Mouse (Mus musculus): ENCODE results near the gene Acad10.
"Not testable (repeated sequence)": the region's sequence is repeated elsewhere in the genome, so short reads cannot be mapped to it uniquely, and the experiment has no call there.

Gene Acad10

DNA sequence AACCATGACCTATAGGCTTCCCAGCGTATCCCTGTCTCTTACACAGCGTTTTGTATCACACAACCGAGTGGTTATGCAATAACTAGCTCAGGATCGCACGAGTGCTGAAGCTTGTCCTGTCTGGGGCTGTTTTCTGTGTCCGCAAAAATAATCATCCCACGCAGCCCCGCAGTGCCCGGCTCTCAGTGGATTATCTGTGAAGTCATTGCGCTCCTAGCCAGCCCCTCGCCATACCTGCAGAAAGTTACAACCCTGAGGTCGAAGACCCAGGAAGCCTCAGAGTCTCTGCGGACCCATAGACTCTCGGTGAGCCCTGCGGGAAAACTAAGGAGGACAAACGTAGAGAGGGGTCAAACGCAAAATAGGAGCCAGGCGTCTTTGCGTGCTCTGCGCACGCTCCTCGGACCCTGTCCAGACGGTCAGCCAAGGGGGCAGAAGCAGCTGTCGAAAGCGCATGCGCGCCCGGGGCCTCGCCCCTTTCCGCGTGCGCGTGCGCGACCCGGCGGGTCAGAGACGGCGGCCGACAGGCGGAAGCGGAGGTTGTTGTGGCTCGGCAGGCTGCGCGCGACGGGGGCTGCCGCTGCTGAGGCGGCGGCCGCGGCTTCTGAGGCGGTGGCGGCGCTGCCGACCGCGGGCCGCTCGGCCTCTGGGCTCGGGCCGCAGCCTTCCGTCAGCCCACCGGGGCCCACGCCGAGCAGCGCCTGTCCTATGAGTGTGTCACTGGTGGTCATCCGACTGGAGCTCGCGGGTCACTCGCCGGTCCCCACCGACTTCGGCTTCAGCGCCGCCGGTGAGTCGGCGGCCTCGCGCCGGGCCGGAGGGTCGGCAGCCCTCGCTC is at the start of gene Acad10, which contains the start of gene Brap:
Acad10 (minus strand) TSS at position 456 of the 838 bp plus-strand sequence.
Brap (plus strand) TSS at position 505 of the 838 bp plus-strand sequence.
- in situ Hi-C loops (cut with MboI; ENCODE audit: unreplicated experiment in 2 of 2) = no loop called here

DNA sequence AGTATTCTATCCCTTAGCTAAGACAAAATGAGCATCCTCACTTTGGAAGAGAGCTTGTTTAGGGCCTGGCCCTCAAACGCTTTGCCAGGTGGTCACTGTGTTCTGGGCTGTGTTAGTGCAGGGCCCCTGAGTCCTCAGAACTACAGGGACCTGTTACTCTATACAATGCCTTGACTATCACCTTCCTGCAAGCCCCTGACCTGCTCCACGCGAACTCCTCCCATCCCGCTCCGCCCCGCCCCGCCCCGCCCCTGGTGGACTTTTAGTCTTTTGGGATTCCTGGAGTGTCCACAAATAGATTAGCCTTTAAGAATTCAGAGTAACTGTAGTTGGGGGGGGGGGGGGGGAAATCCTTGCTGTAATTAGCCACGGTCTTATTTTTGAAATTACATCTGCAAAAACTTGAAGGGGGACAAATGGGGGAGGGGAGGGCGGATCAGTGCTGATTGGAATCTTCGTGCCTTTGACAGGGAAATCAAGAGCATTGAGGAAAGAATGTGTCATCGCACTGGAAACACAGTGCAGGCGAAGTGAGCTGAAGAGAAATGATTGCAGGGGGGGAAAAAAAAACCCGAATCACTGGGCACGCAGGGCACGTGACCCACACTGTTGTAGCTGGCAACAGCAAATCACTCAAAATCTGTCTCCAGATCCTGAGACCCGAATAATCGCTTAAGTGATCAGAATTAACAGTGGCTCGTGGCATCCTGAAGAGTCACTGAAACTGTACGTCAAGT is 44.4 kb upstream of the Acad10 start:
- in situ Hi-C loops (cut with MboI; ENCODE audit: unreplicated experiment in 2 of 2) = no loop called here

DNA sequence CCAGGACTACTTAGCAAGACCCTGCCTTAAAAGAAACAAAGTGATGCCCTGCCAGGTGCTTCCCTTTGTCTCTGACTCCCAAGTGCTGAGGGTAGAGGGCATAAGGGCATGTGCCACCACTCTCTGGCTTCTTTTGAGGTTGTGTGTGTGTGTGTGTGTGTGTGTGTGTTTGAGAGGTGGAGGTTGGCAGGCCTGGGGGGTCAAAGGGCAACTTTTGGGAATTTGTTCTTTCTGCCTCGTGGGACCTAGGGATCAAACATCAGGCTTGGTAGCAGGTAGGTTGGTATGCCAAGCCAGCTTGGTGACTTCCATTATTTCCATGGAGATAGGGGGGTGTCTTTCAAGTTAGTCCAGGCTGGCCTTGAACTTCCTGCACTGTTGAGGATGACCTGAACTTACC is 43.0 kb upstream of the Acad10 start:
- in situ Hi-C loops (cut with MboI; ENCODE audit: unreplicated experiment in 2 of 2) = no loop called here

DNA sequence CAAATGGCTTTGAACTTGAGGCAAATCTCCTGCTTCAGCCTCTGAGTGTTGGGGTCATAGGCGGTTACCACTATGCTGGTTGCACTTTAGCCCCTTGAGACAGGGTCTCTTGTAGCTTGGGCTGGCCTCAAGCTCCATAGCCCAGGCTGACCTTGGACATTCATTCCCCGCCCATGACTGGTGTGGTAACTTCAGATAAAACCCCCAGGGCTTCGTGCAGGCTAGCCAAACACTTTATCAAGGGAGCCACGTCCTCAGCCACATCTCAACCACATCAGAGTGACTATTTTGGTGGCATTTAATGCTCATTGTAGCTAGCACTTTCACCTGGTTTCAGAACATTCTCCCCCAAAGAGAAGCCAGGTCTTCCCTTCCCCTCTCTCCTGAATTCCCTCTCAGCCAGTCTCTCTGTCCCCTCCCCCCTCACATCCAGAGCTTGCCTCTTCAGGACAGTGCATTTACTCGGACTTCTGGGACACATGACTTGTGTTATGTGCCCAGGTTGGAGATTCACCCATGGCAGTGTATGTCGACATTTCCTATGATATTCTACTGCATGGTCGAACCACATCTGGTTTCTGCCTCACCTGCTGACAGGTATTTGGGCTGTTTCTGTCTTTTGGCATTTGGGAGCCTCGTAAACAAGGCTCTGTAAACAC is 40.9 kb upstream of the Acad10 start:
- in situ Hi-C loops (cut with MboI; ENCODE audit: unreplicated experiment in 2 of 2) = no loop called here

DNA sequence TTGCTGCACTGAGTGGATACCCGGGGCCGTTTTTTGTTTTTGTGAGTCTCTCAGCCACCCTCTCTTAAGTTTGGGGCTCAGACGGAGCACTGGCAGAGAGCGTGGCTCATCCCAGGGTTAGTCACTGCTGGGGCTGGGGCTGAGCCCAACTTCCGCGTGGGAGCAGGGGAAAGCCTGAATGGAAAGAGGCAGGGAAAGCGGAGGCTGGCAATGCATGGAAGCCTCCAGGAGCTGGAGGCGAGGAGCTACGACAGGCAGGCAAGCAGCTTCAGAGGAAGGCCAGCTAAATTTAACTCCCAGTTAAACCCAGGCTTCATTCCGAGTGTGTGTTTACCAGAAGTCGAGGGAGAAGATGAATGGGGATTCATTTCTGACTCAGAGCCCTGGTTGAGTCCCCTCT is 40.2 kb upstream of the Acad10 start:
- in situ Hi-C loops (cut with MboI; ENCODE audit: unreplicated experiment in 2 of 2) = no loop called here

DNA sequence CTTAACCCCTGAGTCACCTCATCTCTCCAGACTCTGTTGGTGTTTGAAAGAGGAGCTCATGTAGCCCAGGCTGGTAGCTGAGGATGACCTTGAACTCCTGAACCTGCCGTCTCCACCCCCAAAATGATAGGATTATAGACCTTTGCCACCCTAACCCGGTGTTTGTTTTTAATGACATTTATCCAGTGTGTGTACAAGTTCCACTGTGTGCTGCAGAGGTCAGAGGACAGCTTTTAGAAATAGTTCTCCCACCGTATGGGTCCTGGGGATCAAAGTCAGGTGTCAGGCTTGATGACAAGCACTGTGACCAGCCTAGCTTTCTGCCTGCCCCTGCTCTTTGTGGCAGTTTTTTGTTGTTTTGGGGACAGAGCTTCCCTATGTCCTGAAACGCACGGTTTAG is 39.6 kb upstream of the Acad10 start:
- in situ Hi-C loops (cut with MboI; ENCODE audit: unreplicated experiment in 2 of 2) = no loop called here

DNA sequence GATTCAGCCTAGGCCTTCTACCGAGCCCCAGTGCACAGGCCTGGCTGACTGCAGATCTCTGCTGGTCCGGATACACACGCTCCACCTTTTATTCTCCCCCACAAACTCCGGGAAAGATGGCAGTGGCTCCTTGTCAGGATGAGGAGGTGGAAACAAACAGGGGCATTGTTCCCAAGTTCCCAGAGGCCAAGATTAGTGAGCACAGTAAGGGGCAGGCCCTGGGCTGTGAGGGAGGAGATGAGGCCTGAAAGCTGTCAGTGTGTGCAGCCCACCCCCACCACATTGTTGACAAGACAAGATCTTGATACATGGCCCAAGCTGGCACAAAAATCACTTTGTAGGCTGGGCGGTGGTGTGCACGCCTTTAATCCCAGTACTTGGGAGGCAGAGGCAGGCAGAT is 36.4 kb upstream of the Acad10 start:
- in situ Hi-C loops (cut with MboI; ENCODE audit: unreplicated experiment in 2 of 2) = no loop called here

DNA sequence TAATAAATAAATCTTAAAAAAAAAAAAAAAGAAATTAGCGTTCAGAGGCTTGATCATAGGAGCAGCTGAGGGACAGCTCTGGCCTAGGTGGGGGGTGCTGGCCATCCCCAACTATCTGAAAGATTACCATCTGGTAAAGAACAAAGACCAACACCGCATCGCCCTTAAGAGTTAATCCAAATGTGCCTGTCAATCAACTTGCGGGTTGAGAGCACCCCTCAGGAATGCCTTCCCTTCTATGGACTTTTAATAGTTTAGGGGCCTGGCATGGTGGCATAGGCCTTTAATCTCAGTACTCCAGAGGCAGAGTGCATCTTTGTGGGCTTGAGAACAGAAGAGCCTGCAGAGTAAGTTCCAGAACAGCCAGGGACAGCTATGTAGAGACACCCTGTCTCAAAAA is 32.6 kb upstream of the Acad10 start:
- in situ Hi-C loops (cut with MboI; ENCODE audit: unreplicated experiment in 2 of 2) = no loop called here

DNA sequence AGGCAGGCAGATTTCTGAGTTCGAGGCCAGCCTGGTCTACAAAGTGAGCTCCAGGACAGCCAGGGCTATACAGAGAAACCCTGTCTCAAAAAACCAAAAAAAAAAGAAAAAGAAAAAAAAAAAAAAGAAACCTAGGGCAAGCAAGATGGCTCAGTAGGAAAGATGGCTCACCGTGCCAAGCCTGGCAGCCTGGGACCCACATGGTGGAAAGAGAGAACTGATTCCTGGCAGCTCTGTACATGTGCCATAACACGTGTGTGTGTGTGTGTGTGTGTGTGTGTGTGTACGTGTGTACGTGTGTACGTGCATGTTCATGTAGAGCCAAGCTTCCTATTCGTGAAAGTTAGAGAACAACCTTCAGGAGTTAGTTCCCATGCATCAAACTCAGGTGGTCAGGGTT is 31.1 kb upstream of the Acad10 start:
- in situ Hi-C loops (cut with MboI; ENCODE audit: unreplicated experiment in 2 of 2) = not testable (repeated sequence)

DNA sequence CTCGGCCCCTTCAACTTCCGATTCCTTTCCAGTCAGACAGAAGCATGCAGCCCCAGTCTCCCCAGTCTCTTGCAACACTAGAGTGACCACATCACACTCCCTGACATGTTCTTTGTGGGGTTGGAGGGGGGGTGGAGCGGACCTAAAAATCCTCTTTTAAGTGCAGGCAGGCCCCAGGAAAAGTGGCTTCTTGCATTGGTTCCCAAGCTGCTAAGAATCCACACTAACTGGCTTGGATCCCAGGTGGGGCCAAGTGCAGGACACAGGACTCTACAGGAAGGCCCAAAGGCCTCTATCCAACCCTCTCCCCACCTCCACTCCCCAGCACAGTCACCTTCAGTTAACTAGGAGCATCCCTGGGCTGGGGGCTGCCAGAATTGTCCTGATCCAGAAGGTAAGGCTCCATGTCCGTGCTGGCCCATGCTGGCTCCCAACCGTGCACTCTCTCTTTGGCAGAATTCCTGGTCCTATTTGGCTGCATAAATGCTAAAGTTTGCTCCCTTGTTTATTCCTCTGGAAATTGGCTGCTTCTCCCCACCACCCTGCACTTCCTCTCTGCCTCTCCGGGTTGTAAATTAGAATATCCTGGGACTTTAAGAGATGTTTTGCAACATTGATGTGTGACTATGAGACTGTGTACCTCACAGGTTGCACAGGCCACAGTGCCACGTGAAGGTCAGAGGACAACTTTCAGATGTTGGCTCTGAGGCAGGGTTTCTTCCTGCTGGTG is 30.3 kb upstream of the Acad10 start:
- in situ Hi-C loops (cut with MboI; ENCODE audit: unreplicated experiment in 2 of 2) = no loop called here

DNA sequence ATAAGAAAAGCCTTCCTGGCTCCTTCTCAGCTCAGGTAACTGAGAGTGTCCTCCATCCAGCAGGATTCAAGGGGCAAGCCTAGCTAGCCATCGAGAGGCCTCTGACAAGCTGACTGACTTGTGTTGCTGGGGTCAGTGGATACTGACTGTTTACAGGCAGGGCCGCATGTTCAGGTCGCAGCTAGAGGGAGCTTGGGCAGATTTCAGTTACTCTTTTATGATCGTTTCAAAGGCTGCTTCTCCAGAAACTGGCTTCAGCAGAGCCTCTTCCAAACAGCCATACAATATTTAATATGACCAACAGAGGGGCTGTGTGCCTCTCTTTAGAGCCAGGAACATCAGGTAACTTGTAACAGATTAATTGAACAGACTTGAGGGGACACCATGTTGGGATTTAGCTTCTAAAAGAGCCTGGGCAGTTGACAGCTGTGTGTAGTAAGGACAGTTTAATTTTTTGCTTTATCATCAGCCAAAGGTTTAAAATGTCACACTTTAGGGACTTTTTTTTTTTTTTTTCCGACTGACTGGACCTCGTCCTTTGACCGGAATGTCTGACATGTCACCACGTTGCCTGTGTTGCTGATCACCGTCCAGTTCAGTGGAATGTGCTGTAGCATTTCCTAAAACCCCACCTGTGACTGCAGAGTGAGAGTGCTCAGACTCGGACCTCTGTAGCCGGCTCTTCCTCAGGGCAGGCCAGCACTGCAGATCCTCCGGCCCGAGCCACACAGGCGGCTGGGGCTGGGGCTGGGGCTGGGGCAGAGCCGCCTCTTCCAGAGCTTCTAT is 26.0 kb upstream of the Acad10 start:
- in situ Hi-C loops (cut with MboI; ENCODE audit: unreplicated experiment in 2 of 2) = no loop called here

DNA sequence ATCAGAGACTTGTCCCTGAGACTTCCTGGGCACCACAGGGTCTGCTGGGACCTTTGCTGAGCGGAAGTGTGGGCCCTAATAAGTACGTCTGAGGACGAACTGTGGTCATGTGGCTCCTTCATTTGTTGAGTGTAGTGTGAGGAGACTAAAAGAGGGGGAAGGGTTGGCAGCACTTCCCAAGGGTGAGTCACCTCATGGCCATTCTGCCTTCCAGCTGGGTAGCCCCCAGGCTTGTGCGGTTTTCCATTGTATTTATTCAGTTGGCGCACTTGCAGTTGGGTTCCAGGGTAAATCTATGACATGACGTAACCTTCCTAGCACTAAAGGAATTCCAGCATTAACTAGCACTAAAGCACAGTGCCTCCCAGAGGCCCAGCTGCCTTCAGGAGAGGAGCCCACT is 25.2 kb upstream of the Acad10 start:
- in situ Hi-C loops (cut with MboI; ENCODE audit: unreplicated experiment in 2 of 2) = no loop called here

DNA sequence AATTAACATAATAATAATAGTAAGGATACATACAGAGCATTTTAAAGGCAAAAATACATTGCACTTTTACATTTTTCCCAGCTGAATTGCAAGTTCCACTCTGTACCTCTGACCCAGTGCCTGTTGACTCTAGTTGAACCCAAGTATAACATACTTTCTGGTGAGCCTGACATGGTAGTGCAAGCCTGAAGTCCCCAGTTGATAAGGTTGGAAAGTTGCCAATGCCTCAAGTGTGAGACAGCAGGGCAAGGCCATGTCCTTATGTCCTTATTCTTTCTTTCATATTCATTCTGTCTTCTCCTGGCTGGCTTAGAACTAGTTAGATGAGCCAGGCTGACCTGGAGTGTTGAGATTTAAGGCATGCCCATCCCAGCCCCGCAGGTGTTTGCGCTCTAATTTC is 21.9 kb upstream of the Acad10 start:
- in situ Hi-C loops (cut with MboI; ENCODE audit: unreplicated experiment in 2 of 2) = no loop called here

DNA sequence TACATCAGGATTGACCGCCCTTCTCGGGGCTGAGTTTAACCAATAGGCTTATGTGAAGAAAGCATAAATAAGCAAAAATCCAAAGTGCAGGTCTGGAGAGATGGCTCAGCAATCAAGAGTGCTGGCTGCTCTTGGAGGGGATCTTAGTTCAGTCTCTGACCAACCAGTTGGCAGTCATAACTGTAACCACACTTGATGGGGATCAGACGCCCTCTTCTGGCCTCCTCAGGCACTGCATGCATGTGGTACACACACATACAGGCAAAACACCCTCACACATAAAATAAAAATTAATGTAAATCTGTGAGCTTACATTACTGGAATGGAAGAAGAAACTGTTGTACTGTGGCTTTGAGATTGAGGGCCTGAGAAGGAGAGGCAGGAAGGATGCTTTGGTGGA is 10.1 kb upstream of the Acad10 start:
- in situ Hi-C loops (cut with MboI; ENCODE audit: unreplicated experiment in 2 of 2) = no loop called here

DNA sequence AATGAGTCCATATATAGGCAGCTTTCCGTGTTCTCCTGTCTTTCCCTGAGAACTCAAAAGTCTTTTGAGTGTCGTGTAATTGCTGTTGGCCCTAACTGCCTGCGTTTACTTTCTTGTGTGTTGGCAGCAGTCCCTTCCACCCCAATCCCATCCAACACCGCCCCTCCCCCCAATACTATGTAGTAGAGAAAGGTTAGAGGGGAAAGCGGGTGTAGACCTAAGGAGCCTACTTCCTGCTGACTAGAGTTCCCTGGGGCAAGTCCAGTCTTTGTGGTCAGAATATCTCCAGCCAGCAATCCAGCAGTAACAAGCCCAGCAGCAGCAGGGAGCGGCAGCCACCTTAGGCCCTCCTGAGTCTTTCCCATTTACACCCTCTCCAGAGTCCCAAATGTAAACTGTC is 8.1 kb upstream of the Acad10 start:
- in situ Hi-C loops (cut with MboI; ENCODE audit: unreplicated experiment in 2 of 2) = no loop called here

DNA sequence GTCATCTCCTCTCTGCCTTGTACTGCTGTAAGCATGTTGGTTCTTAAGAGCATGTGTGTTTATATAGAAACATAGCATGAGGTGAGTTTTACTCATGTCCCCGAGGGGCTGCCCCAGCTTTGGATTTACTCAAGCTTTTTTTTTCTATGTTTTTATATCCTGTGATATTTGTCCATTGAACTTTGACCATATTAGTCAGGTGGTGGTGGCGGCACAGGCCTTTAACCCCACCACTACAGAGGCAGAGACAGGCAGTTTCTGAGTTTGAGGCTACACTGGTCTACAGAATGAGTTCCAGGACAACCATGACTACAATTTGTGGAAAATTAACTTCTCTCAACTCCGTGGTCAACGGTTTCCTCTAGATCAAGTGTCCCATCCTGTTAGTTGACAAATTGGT is 6.8 kb upstream of the Acad10 start:
- in situ Hi-C loops (cut with MboI; ENCODE audit: unreplicated experiment in 2 of 2) = no loop called here

DNA sequence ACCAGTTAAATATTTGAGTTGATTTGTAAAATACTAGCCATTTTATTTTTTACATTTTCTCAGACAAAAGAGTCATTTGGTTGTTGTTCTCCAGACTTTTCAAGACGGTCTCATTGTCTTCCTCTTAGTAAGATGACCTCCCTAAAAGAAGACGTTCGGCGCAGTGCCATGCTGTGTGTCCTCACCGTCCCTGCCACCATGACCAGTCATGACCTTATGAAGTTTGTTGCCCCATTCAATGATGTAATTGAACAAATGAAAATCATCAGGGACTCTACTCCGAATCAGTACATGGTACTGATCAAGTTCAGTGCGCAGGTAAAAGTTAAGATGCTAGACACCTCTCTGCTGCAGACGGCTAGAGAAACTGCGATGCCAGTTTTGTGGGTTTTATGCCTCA is 4.7 kb upstream of the Acad10 start:
- in situ Hi-C loops (cut with MboI; ENCODE audit: unreplicated experiment in 2 of 2) = no loop called here

DNA sequence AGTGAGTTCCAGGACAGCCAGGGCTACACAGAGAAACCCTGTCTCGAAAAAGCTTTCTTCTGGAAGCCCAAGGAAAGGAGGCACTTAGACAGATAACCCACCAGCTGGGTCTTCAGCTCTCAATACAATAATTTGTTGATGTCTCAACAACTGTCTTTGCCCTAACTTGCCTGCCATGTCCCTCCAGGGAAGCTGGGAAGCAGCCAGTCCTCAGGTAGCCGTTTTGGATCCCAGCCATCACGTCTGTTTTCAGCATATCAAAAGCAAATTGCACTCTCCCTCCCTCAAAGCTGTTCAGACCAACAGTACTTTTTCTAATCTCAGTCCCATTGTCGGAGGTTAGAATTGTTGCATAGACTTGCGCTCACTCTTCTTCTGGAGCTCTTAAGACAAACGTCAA is 3.8 kb upstream of the Acad10 start:
- in situ Hi-C loops (cut with MboI; ENCODE audit: unreplicated experiment in 2 of 2) = no loop called here

DNA sequence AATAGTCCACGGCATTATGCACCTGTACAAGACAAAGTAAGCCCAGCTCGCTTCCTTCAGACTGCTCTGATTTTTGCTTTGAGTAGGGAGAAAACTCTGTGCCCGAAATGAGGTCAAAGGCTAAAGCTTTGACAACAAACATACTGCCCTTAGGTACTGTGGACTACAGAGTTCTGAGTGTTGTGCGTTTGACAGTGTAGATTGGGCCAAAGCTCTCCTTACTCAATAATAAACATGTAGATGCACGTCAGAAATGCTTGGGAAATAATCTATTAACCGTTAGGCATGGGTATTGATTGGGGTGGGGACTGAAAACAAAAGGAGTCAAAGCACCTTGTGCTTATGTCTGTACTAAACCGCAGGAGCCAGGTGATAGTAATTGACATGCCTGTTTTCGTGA is 3.1 kb upstream of the Acad10 start:
- in situ Hi-C loops (cut with MboI; ENCODE audit: unreplicated experiment in 2 of 2) = no loop called here

DNA sequence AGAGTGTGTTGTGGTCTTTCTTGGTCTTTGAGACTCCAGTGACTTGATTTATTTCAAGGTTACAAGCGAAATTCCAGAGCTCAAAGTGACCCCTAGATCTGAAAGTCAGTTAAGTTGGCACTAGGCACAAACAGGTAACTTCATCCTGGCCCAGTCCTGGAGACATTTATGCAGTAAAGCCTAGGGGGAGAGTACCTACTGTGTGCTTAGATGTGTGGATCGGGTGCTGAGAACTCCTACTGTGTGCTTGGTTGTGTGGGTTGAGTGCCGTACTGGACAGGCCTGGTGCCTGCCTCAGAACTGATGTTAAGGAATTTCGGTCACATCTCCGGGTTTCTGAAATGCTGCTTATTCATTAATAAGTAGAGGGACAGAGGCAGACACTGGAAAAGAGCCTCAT is 1.2 kb upstream of the Acad10 start:
- in situ Hi-C loops (cut with MboI; ENCODE audit: unreplicated experiment in 2 of 2) = no loop called here
